Mouse (Mus musculus) retina, postnatal 7 days (tissue): Measurements from ENCODE around the gene Bhlhe23.
A peak's percentile ranks its signal among the peaks of the same experiment; 100 is the strongest.

Experiments used
- DNase-seq: peaks from one replicate; pipeline ENCODE4 v3.0.0-alpha.2; 2012; ENCODE audit warnings: low read depth, low spot score

Bhlhe23 gene

GRCm38 (mm10) chr2:180775641-180776040 is 1.1 kb downstream of the Bhlhe23 start:
- DNase-seq = no peak

- DNase-seq = no peak
These were observed 1.5 kb downstream of the Bhlhe23 start for GRCm38 (mm10) chr2:180775223-180775622.

- no peak for DNase-seq
These were observed 11.0 kb downstream of the Bhlhe23 start for GRCm38 (mm10) chr2:180765713-180766112.

- DNase-seq = no peak
These were observed 11.7 kb downstream of the Bhlhe23 start for GRCm38 (mm10) chr2:180764986-180765385.

GRCm38 (mm10) chr2:180758513-180759263 is 18.0 kb downstream of the Bhlhe23 start:
- no peak for DNase-seq

GRCm38 (mm10) chr2:180756786-180757185 is 19.9 kb downstream of the Bhlhe23 start:
- no peak for DNase-seq

GRCm38 (mm10) chr2:180755896-180756295 is 20.8 kb downstream of the Bhlhe23 start:
- DNase-seq = no peak

- no peak for DNase-seq
These were observed 21.6 kb downstream of the Bhlhe23 start for GRCm38 (mm10) chr2:180754976-180755688.

GRCm38 (mm10) chr2:180748904-180749303 is 27.8 kb downstream of the Bhlhe23 start:
- DNase-seq = no peak

- no peak for DNase-seq
These were observed 30.0 kb downstream of the Bhlhe23 start for GRCm38 (mm10) chr2:180746569-180747192.

GRCm38 (mm10) chr2:180745248-180745927 is 31.3 kb downstream of the Bhlhe23 start:
- peak; percentile 80 for DNase-seq

GRCm38 (mm10) chr2:180743321-180743720 is 33.4 kb downstream of the Bhlhe23 start:
- DNase-seq = no peak

- DNase-seq = no peak
These were observed 33.9 kb downstream of the Bhlhe23 start for GRCm38 (mm10) chr2:180742820-180743219.

GRCm38 (mm10) chr2:180741421-180741820 is 35.3 kb downstream of the Bhlhe23 start:
- DNase-seq = no peak

GRCm38 (mm10) chr2:180740349-180740748 is 36.4 kb downstream of the Bhlhe23 start:
- DNase-seq = no peak

- DNase-seq = no peak
These were observed 38.7 kb downstream of the Bhlhe23 start for GRCm38 (mm10) chr2:180737984-180738383.

GRCm38 (mm10) chr2:180735232-180735631 is 41.5 kb downstream of the Bhlhe23 start:
- no peak for DNase-seq

- DNase-seq = no peak
These were observed 44.7 kb downstream of the Bhlhe23 start for GRCm38 (mm10) chr2:180731984-180732383.

- no peak for DNase-seq
These were observed 45.7 kb downstream of the Bhlhe23 start for GRCm38 (mm10) chr2:180731036-180731435.

- DNase-seq = no peak
These were observed 49.1 kb downstream of the Bhlhe23 start for GRCm38 (mm10) chr2:180727613-180728021.

- DNase-seq = no peak
These were observed 49.9 kb downstream of the Bhlhe23 start for GRCm38 (mm10) chr2:180726658-180727442.
